Mouse (Mus musculus) forelimb bud, embryonic 11.5 days (tissue): ENCODE results near the gene Stx8.

Experiments used
- DNase-seq: peaks from one replicate; pipeline ENCODE4 v3.0.0-alpha.2; 2012; ENCODE audit warnings: low read depth, low spot score

The Stx8 gene

DNA sequence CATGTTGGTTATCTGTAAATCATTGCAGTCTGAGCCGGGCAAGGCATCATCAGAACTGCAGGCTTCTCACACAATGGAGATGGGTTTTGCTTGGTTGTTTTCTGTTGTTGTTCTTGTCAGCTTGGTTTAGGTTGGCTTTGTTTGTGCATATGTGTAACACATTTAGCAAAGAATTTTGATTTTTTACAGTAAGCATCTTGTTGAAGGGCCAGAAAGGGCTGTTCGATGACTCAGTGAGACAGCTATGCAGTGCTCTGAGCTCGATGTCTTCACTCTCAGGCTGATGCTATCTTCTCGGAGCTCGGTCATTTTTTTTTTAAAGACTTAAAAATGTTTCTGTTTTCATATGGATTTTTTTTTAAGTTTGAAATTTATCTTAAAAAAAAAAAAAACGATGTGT, 117.6 kb downstream of the Stx8 start:
- no peak for DNase-seq

DNA sequence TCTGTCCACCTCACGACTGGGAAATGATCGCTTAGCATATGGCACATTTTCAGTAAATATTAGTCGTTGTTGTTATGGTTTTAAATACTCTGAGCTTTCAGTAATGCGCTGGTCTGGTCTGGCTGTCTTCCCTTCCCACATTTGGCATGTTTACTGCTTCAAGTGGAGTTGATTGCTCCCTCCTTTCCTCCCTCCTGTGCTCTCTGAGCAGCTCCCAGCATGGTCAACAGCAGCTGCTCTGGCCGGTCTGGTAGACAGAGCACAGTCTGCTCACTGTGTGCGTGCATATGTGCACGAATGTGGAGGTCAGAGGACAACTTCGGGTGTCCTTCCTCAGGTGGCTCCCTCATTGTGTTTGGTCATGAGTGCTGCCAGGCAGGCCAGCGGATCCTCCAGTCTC, 120.2 kb downstream of the Stx8 start:
- DNase-seq = no peak

DNA sequence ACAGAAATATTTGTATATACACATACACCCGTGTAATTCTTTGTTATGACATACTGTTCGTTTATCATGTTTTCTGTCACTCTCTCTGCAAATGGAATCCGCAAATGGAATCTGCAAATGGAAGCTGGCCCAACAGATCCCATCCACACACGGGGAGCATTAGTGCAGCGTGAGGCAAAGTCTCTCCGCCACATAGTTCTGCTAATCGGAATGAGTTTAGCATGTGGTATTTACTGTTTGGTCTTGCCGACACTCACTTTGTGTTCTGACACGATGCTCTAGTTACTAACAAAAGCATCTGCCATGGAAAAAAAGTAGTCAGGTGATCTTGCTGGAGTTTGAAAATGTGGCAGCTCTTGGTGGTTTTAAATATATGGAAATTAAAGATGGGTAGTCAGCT, 123.4 kb downstream of the Stx8 start:
- DNase-seq = peak; percentile 54

DNA sequence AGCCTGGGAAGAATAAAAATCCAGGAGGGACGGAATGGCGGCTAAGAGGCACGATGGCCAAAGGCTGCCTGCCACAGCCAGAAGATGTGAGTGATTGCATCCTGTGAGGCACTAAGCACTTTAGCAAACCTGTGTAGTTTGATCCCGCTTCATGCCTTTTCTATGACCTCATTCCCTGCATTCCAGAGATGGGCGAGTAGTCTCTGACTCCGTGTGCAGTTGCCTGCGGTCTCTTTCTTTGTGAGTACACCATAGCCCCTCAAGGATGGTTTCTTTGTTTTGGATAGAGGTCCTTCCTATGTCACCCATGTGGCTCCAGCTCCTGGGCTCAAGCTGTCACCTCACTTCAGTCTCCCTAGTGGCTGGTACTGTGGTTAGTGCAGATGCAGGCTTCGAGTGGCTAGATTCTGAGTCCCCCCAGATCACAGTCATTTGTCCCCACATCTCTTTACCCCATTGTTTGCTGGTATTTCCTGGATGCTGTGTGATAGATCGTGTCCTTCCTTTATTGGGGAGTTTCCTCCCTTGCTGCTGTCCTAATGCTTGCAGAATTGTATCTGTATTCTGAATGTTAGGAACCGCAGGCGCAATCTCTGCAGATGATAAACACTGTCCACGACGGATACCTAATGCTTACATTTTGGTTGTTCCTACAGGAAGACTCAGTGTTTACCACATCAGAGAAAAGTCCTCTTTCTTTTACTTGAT, 124.0 kb downstream of the Stx8 start:
- peak; percentile 72 for DNase-seq

DNA sequence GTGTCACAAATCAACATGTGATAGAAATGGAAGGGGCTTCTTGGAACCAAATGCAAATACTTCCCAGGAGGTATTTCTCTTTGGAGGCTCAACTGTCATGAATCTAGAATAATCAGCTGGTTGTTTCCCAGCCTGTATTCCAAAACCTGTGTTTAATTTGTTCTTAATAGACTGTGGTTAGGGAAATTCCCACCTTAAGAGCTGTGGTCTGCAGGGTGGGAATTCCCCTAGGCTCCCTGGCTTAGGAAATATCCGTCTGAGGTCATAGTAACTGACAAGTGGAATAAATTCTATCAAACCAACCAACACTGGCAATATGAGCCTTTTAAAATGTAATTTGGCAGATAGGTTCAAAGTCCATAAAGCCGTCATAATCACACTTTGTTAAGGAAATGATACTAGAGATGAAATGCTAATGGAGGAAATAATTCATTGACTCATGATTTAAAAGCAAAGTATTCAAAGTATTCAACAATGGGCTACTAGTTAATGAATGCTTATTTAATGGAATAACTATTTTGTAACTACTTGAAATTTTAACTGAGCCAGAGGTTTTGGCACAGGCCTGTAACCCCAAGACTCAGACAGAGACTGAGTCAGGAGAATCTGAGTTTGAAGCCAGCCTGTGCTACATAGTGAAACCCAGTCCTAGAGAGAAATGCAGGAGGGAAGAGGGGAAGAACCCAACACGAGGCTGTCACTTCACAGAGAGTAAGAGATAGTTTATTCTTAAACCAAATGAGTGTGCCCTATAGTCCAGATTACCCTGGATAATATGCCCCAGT, 126.2 kb downstream of the Stx8 start:
- DNase-seq = no peak

DNA sequence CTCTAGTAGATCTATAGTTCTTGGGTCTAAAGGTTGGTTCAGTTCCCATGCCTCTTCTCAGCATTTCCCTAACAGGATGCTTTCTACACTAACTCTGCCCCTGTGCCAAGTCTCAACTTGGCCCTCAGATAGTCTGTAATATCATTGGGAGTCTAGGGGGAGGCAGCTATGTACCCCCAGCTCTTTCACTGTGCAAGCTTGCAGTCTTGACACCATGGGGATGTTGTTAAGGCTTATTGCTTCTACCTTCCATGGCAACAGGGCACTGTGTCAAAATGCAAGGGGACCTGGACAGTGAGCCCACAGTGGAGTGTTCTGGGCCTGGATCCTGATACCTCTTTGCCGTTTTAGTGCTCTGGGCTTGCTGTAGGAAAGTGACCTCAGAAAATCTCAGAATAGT, 135.6 kb downstream of the Stx8 start:
- no peak for DNase-seq

DNA sequence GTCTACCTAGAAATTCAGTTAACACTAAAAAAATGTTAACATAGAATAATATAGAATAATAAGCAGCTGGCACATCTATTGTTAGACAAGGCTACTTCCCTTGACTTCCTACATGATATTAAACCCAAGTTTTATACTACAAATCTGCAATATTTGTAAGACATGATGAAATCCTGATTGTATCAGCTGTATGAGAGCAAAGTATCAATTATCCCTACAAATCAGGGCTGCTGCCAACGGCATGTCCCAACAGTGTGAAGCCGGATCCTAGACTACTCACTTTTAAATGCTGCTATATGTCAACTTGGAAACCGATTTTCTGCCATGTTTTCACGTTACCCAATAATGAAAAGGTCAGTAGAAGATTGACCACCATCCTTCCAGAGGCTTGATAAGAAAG, 137.5 kb downstream of the Stx8 start:
- no peak for DNase-seq

DNA sequence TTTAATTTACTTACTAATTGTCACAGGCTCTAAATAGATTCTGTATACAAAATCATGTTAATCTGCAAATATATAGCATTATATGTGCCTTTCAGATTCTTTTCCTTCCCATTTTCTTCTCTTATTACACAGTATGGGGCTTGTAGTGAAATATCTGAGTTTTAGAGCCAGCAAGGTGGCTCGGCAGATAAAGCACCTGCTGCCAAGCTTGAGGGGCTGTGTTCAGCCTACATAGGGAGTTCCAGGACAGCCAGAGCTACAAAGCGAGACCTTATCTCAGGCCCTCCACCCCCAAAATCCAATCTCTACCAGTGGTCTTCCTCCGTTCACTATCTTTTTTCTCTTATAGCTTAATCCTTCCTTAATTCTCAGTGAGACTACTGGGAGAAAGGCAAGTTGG, 140.1 kb downstream of the Stx8 start:
- no peak for DNase-seq

DNA sequence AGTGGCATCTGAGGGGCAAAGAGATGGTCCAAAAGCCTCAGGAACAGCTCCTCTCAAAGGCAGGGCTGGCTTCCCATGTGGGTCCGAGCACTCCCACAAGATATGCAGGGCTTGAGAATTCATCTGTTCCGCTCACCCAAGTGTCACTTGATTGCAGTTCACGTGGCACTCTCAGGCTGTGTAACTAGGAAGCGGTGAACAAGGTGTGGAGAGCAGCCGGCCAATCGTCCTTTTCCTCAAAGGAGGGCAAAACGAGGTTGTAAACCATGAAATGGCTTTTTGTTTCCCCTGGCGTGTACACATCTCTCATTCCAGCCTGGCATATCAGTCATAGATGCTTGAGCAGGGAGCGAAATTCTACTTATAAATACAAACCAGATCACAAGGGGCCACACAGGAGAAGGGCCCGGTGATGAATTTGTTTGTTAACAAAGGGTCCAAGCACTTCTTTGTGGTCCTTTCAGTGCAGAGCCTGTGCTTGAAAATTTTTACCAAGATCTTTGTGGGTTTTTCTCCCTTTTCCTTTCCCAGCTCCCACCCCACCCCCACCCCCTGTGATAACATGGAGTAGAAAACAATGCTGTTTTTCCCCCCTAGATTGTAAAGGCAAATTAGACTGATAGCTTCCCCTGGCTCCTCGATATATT, 147.6 kb downstream of the Stx8 start:
- DNase-seq = no peak

DNA sequence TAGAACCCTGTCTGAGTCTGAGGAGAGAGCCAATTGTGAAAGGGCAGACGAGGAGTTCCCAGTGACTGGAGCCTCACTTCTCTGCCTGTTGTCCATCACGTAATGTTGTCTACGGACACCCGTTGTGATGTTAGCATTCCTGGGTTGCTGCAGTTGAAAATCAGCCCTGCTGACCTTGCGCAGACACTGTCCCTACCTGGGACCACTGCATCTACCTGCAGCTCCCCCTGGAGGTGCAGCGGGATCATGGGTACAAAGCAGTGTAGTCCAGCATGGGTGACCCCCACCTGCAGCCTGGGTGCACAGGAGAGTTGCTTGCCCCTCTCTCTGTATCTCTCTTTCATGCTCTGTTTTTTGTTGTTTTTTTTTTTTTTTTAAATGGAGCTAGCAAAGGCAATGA, 148.2 kb downstream of the Stx8 start:
- DNase-seq = no peak

DNA sequence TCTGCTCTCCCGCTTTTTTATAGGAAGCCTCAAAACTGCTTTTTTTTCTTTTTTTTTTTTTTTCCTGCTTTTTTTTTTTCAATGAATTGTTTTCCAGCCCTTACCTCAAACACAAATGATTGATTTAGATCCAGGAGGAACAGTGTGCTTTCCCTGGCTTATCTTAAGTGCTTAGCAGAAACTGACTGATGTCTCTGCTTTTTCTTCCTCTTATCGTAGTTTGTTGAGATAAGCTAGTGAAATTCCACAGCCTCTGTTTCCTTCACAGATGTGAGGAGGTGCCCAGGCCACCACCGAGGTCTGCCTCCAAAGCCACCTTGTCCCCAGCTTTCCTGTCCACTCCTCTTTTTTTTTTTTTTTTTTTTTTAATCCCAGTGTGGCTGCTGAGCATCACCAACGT, 150.2 kb downstream of the Stx8 start:
- DNase-seq = no peak

DNA sequence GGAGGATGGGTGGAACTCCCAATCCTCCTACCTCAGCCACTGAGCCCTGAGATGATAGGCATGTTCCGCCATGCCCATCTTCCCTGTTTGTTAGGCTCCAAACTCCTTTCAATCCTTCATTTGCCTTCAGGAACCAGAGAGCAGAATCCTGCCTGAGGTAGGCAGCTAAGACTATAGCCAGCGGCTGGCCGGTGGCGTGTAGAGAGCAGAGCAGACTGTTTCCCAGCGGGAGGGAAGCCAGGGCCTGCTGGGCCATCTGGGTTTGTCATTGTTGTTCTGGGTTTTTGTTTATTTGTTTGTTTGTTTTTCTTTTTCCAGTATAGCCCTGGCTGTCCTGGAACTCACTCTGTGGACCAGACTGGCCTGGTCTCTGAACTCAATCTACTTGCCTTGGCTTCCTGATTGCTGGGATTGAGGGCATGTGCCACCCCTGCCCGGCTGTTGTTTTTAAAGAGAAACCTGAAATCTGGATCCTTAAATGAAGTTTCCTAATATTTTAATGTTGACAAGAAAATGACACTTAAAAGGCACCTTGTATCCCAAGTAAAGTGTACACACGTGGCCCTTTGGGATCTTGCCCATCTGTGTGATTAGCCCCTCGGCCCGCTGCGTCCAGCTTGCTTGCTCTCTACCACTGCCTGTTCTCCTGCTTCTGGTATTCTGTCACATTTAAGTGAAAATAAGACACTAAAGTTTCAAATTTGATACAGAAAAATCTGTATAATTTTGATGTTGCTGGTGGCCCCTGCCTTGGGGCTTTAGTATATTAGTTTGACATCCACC, 152.1 kb downstream of the Stx8 start:
- DNase-seq = no peak

DNA sequence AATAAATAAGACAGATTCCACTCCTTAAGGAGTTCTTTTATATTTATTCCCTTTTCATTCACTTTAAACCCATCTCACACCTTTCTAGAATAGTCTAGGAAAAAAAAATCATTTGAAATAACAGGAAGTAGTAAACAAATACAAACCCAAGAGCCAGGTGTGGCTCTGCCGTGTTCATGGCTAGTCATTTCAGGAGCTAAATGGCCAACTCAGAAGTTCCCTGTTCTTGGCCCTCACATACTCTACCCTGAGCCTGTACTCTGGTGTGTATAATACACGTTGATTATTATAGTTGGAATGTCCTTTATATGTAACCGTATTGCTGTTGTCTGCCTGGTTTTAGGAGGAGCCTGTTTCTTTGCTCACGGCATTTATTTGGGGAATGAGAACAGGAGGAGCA, 152.7 kb downstream of the Stx8 start:
- no peak for DNase-seq

DNA sequence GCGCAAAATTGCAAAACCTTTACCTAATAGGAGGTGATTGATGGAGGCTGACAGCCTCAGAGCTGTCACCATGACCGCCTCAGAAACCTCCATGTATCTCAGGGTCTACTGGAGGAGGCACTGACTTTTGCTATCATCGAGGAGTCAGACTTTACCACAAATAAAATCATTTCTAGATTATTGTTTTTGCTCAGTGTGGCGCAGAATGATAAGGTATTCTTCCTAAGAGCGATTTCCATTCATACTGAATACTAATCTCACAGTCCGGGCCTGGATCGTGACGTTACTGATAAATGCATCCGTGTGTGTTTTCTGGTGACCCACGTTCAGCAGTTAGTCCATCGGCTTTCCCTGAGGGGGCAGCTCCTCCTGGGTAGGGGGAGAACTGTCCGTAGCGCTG, 153.1 kb downstream of the Stx8 start:
- DNase-seq = no peak

DNA sequence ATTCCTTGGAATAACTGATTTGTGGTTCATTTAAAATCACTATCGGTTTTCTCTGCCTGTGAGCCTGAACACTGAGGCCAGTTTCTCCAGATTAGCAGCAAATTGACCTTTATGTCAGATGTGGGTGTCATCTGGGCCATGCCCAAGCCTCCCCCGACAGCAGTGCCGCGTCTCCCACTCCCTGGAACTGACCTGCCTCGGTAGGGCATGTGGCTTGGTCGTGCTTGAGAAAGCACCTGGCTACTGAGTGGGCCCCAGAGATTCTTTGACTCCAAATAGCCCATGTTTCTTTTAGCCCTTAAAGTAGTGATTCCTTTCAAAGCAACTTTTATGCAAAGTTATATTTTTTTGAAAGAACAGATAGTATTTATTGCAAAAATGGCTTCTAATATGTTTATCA, 155.3 kb downstream of the Stx8 start:
- DNase-seq = no peak

DNA sequence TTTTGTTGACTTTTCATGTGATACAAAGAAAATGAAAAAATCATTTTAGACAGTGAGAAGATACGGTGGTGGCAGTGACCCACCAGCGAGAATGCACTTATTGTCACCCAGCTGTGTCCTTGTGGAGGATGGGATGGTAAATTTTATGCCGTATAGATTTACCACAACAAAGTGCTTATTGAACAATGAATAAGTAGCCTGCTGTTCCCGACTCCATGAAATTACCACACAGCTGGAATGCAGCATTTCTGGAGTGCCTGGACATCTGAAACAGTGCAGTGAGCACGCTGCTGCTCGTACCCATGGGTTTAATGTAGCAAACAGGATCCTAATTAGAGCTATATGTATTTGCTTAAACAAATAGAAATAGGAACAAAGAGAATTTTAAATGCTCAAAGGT, 155.7 kb downstream of the Stx8 start:
- DNase-seq = no peak

DNA sequence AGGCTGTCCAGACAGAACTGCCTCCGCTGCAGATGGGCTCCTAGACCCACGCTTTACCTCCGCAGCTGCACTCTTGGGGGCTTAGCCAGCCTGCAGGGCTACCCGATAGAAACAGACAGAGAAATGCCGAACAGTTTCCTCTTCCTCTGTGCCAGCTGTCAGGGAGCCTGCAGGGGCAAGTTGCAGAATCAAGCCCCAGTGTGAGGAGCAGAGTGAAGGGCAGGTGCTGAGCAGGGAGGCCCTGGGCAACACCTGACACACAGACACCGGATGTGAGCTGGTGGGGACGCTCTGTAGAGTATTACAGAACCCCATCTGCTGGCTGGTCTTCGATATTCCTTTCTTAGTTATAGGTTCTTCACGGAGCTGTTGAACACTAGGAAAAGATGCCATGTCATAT, 160.1 kb downstream of the Stx8 start:
- DNase-seq = no peak

DNA sequence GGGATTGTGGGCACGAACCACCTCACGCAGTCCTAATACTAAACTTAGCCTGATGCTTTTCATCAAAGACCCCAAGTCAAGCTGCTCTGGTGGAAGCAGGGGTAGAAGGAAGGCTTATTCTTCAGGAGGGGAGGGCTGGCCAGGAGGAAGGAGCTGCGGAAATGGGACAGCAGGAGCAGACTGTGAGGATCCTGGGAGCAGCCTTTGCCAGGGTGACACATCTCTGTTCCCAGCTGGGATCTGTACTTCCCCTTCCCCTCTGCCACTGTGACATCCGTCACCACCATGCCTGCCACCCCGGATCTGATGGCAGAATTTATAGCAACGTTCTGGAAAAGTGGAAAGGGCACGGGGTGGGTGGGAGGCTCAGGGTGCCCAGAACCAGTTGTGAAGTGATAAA, 168.5 kb downstream of the Stx8 start:
- DNase-seq = no peak

DNA sequence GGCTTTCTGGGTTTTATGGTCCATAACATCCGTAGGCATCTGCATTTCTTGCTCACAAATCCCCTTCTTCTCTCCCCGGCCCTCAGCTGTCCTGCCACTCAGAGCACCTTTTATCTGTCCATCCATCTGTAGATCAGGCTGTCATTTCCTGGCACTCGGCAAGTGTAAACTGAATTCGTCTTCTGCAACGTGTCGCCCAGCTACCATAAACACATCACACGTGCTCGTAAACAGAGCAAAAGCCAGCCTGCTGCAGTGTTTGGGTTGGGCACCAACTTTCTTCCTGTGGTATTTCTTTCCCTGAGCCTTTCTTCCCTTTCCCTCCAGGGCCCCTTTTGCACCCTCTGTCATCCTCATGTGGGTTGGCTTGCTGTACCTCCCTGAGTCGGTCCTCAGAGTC, 169.4 kb downstream of the Stx8 start:
- DNase-seq = no peak

DNA sequence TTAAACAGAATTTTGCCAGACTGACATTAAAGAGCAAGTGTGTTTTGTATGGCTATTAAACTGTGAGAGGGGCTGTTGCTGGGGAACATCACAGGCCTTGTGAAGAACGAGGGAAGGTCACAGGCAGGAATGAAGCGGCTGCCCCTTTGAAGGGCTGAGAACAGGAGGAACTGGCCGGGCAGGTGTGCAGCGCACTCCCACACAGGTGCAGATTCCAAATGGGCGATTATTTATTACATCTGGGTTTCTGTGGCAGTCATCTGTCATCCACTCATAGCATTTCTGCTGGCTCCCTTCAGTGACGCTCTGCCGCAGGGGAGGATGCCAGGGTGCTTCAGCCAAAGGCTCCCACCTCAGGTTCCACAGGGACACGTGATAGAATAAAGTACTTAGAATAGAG, 170.7 kb downstream of the Stx8 start:
- DNase-seq = no peak

DNA sequence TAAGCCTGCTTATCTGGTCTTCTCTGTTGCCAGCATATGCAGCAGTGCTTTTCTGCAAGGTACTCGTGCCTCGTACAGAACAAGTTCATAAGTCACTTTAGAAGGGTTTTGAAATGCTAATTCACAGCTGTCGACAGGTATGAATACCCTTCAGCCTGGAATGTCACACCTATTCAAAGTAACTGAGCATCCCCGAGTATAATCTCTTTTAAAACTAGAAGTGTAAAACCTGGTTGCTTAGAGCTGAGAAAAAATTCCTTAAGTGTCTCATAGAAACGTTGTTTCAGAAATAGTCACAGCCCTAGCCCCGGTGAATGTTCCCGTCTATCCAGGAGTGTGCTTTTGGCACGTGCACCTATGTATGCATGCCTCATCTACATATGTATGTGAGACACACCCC, 176.3 kb downstream of the Stx8 start:
- DNase-seq = no peak
